Mouse (Mus musculus) cortical plate, adult 2 months (tissue): ENCODE measurements at regions not wholly inside any gene's neighbourhood (a gene's known extent, or its start where the extent isn't known, plus 50 kb on each side); places are given as distances from the start of the nearest gene placed in this dataset.
"Not testable (repeated sequence)": the region's sequence is repeated elsewhere in the genome, so short reads cannot be mapped to it uniquely, and the experiment has no call there.

Experiments used
- H3K27ac ChIP-seq: fragments of 200-500 bp; 2 replicates; pipeline ENCODE4 v1.5.1; 2012; ENCODE audit warnings: low read length, control low read depth, inconsistent platforms; ENCODE audit not compliant: insufficient read depth
- H3K4me1 ChIP-seq: fragments of 200-500 bp; 2 replicates; pipeline ENCODE4 v1.6.1; 2011; ENCODE audit warnings: low read length; ENCODE audit not compliant: control insufficient read depth, insufficient read depth
- H3K4me3 ChIP-seq: fragments of 200-500 bp; 2 replicates; pipeline ENCODE4 v1.5.1; 2011; ENCODE audit warnings: mild to moderate bottlenecking, low read length, control low read depth; ENCODE audit not compliant: insufficient read depth
- CTCF ChIP-seq: fragments of 200-500 bp; IDR thresholded peaks from 2 replicates; pipeline ENCODE4 v1.5.1; 2011; ENCODE audit warnings: mild to moderate bottlenecking, control low read depth, low read length; ENCODE audit not compliant: insufficient read depth; ENCODE audit errors: extremely low read depth
- POLR2A ChIP-seq: fragments of 200-500 bp; IDR thresholded peaks from 2 replicates; pipeline ENCODE4 v1.6.1; 2011; ENCODE audit warnings: mild to moderate bottlenecking, low read length, control low read depth; ENCODE audit not compliant: insufficient read depth; ENCODE audit errors: extremely low read depth

GRCm38 (mm10) chr14:86063620-86063943 is 1077.5 kb downstream of the Diaph3 start:
- no peak for TF ChIP-seq POLR2A
- TF ChIP-seq CTCF: no peak
- no peaks in the 10 kb centered on the region for H3K4me1 ChIP-seq
- no peak overlapping the region for H3K4me3 ChIP-seq
- no peak overlapping the region for H3K27ac ChIP-seq

GRCm38 (mm10) chr14:86062885-86063619 is 1078.0 kb downstream of the Diaph3 start:
- Histone ChIP-seq H3K4me3 (no peak overlapping the region), H3K27ac (no peak overlapping the region), H3K4me1 (no peaks in the 10 kb centered on the region)
- TF ChIP-seq CTCF (peak; percentile 30; the same call in 1 of the 2 replicates), POLR2A (no peak)

DNA sequence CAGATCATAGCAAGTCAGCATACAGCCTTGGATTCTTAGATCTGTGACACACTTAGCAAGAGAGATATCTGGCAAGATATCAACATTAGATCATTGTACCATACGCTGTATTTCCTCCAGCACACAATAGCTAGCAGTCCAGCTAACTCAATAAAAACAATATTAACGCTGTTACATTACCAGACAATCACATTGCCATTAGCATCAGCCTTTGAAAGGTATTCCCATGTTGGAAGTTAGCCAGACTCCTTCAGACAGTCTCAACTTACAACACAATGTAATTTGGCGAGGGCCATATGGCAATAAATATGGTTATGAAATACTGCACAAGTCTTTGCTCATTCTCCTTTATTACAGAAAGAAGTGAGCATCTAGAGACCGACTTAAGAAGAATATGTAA is 1084.0 kb downstream of the Diaph3 start:
- TF ChIP-seq CTCF: no peak
- no peak for TF ChIP-seq POLR2A
- no peak overlapping the region for H3K4me3 ChIP-seq
- no peaks in the 10 kb centered on the region for H3K4me1 ChIP-seq
- H3K27ac ChIP-seq: no peak overlapping the region

GRCm38 (mm10) chr14:86054668-86055067 is 1086.4 kb downstream of the Diaph3 start:
- Histone ChIP-seq H3K4me3 (no peak overlapping the region), H3K27ac (no peak overlapping the region), H3K4me1 (no peaks in the 10 kb centered on the region)
- TF ChIP-seq POLR2A (no peak), CTCF (no peak)

DNA sequence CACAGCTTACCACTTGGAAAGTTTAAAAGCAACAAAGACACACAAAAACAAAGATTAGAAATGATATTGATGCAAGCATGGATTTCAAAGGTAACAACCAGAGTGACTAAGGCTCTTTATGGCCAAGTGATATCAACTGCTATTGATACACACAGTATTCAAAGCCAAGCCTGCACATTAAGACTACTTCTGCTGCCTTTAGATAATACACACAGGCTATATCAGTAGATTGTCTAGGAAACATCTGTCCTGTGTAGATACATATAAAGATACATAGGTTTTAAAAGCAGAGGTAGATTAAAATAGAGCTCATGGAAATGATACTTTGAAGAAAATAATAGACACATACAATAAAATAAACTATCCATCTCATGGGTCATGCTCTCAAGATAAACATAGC is 1111.6 kb downstream of the Diaph3 start:
- no peaks in the 10 kb centered on the region for H3K4me1 ChIP-seq
- TF ChIP-seq CTCF: no peak
- TF ChIP-seq POLR2A: no peak
- H3K4me3 ChIP-seq: no peak overlapping the region
- no peak overlapping the region for H3K27ac ChIP-seq

GRCm38 (mm10) chr14:86017611-86018010 is 1123.4 kb downstream of the Diaph3 start:
- H3K4me3 ChIP-seq: not testable (repeated sequence)

More at GRCm38 (mm10) chr14:86017611-86018010, 1123.4 kb downstream of the Diaph3 start:
- not testable (repeated sequence) for H3K27ac ChIP-seq, H3K4me1 ChIP-seq
